Mouse (Mus musculus) liver, embryonic 14.5 days (tissue): ENCODE measurements at regions not wholly inside any gene's neighbourhood (a gene's known extent, or its start where the extent isn't known, plus 50 kb on each side); places are given as distances from the start of the nearest gene placed in this dataset.

Source experiments
- ATAC-seq: fragments of 200-750 bp; cut with Nextera tagmentation; 2 replicates; pipeline ENCODE4 v1.8.0; 2017; ENCODE audit warnings: moderate number of reproducible peaks, mild to moderate bottlenecking, moderate library complexity; ENCODE audit not compliant: insufficient read depth
- DNase-seq, 3 experiments: peaks; one replicate each; pipeline ENCODE4 v3.0.0-alpha.2; 2012 to 2013; ENCODE audit warnings: low read depth in 3 of 3, low spot score in 3 of 3
- H3K27ac ChIP-seq: fragments of 300-500 bp; sonication (generic); 2 replicates; pipeline ENCODE4 v1.5.1; 2014; ENCODE audit warnings: moderate library complexity, mild to moderate bottlenecking, control low read depth, inconsistent platforms
- H3K27me3 ChIP-seq: fragments of 300-500 bp; sonication (generic); 2 replicates; pipeline ENCODE4 v1.6.1; 2014; ENCODE audit warnings: mild to moderate bottlenecking, low read length, moderate library complexity; ENCODE audit not compliant: control insufficient read depth, insufficient read depth
- H3K36me3 ChIP-seq: fragments of 300-500 bp; sonication (generic); replicated peaks from 2 replicates; pipeline ENCODE4 v1.6.1; 2014; ENCODE audit warnings: low read depth; ENCODE audit not compliant: control insufficient read depth, insufficient read depth
- H3K4me1 ChIP-seq, 2 experiments: fragments of 200-500 bp in 1 of 2; fragments of 300-500 bp in 1 of 2; sonication (generic) in 1 of 2; replicated peaks; 2 replicates each; pipeline ENCODE4 v1.6.1; 2012 to 2014; ENCODE audit warnings: antibody characterized with exemption in 1 of 2, inconsistent platforms in 1 of 2, low read length in 1 of 2; ENCODE audit not compliant: control insufficient read depth in 2 of 2, insufficient read depth in 2 of 2
- H3K4me2 ChIP-seq: fragments of 300-500 bp; sonication (generic); 2 replicates; pipeline ENCODE4 v1.6.1; 2014; ENCODE audit warnings: low read depth, mild to moderate bottlenecking, control low read depth, moderate library complexity
- H3K4me3 ChIP-seq, 2 experiments: fragments of 200-500 bp in 1 of 2; fragments of 300-500 bp in 1 of 2; sonication (generic) in 1 of 2; 2 replicates each; pipeline ENCODE4 v1.5.1; 2012 to 2014; ENCODE audit warnings: low read depth in 2 of 2, low read length in 2 of 2, mild to moderate bottlenecking in 2 of 2, control low read depth in 1 of 2, inconsistent platforms in 1 of 2, moderate library complexity in 1 of 2; ENCODE audit not compliant: insufficient read depth in 1 of 2
- H3K9ac ChIP-seq: fragments of 300-500 bp; sonication (generic); replicated peaks from 2 replicates; pipeline ENCODE4 v1.6.1; 2014; ENCODE audit warnings: mild to moderate bottlenecking, control low read depth, moderate library complexity
- H3K9me3 ChIP-seq: fragments of 300-500 bp; sonication (generic); 2 replicates; pipeline ENCODE4 v1.6.1; 2016; ENCODE audit warnings: low read length, mixed read lengths; ENCODE audit not compliant: control insufficient read depth
- CTCF ChIP-seq: IDR thresholded peaks from 2 replicates; pipeline ENCODE4 v1.5.1; 2016; ENCODE audit warnings: antibody characterized with exemption, low read depth, control low read depth
- EP300 ChIP-seq: IDR thresholded peaks from 2 replicates; pipeline ENCODE4 v1.6.1; 2016; ENCODE audit warnings: antibody characterized with exemption, low read depth
- WGBS: fragments of 180-500 bp; shearing (Covaris S2); extraction: QIAGEN DNeasy Blood & Tissue Kit; methylation state at CpG from one replicate; pipeline ENCODE4 v1.1.7; 2014; ENCODE audit not compliant: insufficient replicate concordance; 5-methylcytosine and 5-hydroxymethylcytosine counted together

DNA sequence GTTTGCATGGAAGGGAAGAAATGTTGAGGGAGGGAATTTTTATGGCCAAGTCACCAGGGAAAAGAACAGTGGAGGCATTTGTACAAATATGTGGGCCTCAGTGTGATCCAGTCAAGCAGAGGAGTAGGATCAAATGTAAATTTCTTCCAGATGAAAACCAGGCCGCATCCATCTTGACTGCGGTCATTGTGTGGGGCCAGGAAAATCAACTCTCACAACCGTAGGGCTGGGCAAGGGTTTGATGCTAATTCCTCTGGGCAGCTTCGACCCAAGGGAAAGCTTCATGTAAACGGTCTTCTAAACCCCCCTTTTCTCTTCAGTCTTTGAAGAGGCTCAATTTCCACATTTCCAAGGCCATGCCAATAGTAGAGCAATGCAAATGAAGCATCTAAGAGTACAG, 497.4 kb upstream of the Gm19410 start:
- TF ChIP-seq CTCF (no peak), EP300 (no peak)
- DNase-seq (no peak), ATAC-seq (no peak)
- WGBS: 69% methylated on average over 5 of the region's 5 CpGs
- no peak overlapping the region for H3K4me3 ChIP-seq
- H3K36me3 ChIP-seq: no peaks in the 10 kb centered on the region
- H3K27ac ChIP-seq: no peak overlapping the region
- no peak overlapping the region for H3K4me2 ChIP-seq
- H3K9me3 ChIP-seq: no peaks in the 10 kb centered on the region
- no peaks in the 10 kb centered on the region for H3K27me3 ChIP-seq
- H3K4me1 ChIP-seq: no peaks in the 10 kb centered on the region
- H3K9ac ChIP-seq: no peak overlapping the region

DNA sequence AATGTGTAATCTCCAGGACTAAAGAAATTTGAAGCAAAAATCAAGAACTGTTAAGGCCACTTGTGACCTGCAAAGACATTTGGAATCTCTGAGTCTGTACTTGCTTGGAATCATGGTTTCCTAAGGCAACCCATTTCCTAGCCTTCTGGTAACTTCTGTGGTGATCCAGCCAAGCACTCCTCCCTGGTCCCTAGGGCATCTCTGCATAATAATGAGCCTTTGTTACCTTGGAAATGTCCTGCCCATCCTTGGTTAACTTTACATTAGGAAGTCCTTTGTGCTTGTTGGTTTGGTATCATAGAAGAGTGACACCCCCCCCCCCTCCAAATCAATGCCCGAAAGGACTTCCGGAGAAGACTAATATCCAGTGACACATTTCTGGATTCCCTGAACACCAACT, 496.6 kb upstream of the Gm19410 start:
- no peak for TF ChIP-seq CTCF
- TF ChIP-seq EP300: no peak
- no peak overlapping the region for H3K4me3 ChIP-seq
- H3K9me3 ChIP-seq: no peaks in the 10 kb centered on the region
- DNase-seq (no peak), ATAC-seq (no peak)
- no peaks in the 10 kb centered on the region for H3K4me1 ChIP-seq
- H3K27ac ChIP-seq: no peak overlapping the region
- H3K36me3 ChIP-seq: no peaks in the 10 kb centered on the region
- H3K9ac ChIP-seq: no peak overlapping the region
- no peaks in the 10 kb centered on the region for H3K27me3 ChIP-seq
- no peak overlapping the region for H3K4me2 ChIP-seq
- 85% methylated on average over 2 of the region's 2 CpGs for WGBS

DNA sequence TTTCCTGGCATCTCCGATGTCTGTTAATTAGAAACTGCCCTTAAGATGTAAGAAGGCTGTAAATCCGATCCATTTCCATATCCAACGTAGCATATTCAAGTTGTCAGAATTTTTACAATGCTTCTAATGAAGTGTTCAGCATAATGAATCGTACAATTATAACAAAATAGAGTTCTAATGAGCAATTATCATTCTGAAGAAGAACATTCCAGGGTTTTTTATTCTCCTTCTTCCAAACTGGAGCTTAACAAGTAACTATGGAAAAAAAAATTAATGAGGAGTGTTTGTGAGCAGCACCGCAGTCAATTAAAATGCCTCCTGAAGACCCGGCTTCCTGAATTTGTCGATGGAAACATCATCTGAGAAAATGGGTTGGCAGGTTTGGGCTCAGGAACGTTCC, 489.6 kb upstream of the Gm19410 start:
- H3K4me2 ChIP-seq: no peak overlapping the region
- H3K27me3 ChIP-seq: no peaks in the 10 kb centered on the region
- no peaks in the 10 kb centered on the region for H3K9me3 ChIP-seq
- H3K4me3 ChIP-seq: no peak overlapping the region
- H3K4me1 ChIP-seq: no peaks in the 10 kb centered on the region
- no peak overlapping the region for H3K27ac ChIP-seq
- no peak for DNase-seq
- no peak for ATAC-seq
- no peaks in the 10 kb centered on the region for H3K36me3 ChIP-seq
- H3K9ac ChIP-seq: no peak overlapping the region
- WGBS: 68% methylated on average over 8 of the region's 8 CpGs
- TF ChIP-seq CTCF (no peak), EP300 (no peak)

DNA sequence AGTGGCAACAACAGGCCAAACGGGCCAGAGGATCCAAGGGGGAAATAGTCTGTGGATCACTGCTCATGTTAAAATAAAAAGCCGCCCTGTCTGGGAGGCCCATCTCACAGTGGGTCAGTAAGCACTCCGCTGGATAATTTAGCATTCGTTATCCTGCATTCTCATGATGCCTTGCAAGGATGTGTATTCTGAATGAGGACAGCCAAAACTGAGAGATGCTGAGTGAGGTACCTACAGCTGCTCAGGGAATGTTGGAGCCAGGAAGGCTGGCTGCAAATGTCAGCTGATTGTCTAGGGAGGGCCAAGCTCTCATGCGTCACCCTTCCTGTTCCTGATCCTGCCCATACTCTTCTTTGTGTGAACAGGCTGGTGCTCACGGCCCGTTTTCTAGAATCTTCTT, 489.1 kb upstream of the Gm19410 start:
- H3K4me3 ChIP-seq: no peak overlapping the region
- no peak for ATAC-seq
- WGBS: 67% methylated on average over 7 of the region's 7 CpGs

DNA sequence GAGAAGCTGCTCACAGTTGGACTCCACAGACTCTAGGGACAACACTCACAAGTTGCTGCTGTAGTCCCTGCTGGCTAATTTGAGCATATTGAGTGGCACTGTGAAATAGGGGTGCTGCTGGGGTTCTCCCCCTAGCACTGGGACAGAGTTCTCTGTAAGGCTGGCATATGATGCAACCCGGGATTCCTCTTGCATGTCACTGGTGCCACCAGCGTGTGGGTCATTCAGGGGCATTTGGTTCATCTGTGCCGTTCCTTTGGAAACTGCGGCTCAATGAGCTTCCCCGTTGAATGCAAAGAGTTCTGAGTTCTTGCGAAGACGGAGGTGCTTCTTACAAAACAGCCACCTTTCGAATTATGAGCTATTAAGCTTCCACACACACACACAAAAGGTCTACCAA, 486.6 kb upstream of the Gm19410 start:
- no peak for DNase-seq
- Histone ChIP-seq H3K4me3 (no peak overlapping the region), H3K9ac (no peak overlapping the region), H3K4me1 (no peaks in the 10 kb centered on the region), H3K4me2 (no peak overlapping the region), H3K36me3 (no peaks in the 10 kb centered on the region), H3K27ac (no peak overlapping the region), H3K9me3 (no peaks in the 10 kb centered on the region), H3K27me3 (no peaks in the 10 kb centered on the region)
- ATAC-seq: no peak
- TF ChIP-seq EP300: no peak
- no peak for TF ChIP-seq CTCF
- 71% methylated on average over 8 of the region's 8 CpGs for WGBS

More for the DNA sequence above, 489.1 kb upstream of the Gm19410 start:
- no peaks in the 10 kb centered on the region for H3K36me3 ChIP-seq
- no peak overlapping the region for H3K4me2 ChIP-seq
- H3K27ac ChIP-seq: no peak overlapping the region
- H3K9ac ChIP-seq: no peak overlapping the region
- TF ChIP-seq EP300 (no peak), CTCF (no peak)
- no peaks in the 10 kb centered on the region for H3K27me3 ChIP-seq
- H3K9me3 ChIP-seq: no peaks in the 10 kb centered on the region
- DNase-seq: no peak
- H3K4me1 ChIP-seq: no peaks in the 10 kb centered on the region

DNA sequence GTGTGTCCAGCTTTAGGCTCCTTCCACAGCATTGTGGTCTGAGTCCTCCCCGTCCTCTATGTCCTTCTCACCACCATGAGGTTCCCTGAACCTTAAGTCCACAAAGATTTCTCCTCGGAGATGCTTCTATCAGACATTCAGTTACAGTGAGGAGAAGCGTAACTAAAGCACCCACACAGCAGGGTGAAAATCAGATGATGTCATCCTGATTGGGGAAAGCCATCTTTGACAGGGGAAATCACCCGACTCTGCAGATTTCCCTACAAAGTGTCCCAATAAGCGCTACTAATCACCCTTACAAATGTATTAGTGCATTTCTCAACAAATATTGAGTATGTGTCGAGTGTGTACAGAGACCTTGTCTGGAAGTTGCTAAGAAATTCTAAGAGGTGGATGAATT, 484.8 kb upstream of the Gm19410 start:
- no peak for TF ChIP-seq CTCF
- TF ChIP-seq EP300: no peak
- WGBS: 60% methylated on average over 6 of the region's 6 CpGs
- no peak for DNase-seq
- no peaks in the 10 kb centered on the region for H3K36me3 ChIP-seq
- H3K4me3 ChIP-seq: no peak overlapping the region
- ATAC-seq: no peak
- no peak overlapping the region for H3K9ac ChIP-seq
- H3K4me2 ChIP-seq: no peak overlapping the region
- H3K27ac ChIP-seq: no peak overlapping the region
- H3K4me1 ChIP-seq: no peaks in the 10 kb centered on the region
- no peaks in the 10 kb centered on the region for H3K27me3 ChIP-seq
- no peaks in the 10 kb centered on the region for H3K9me3 ChIP-seq
